Mouse (Mus musculus): ENCODE data around the gene Tbc1d21.
A peak's percentile ranks its signal among the peaks of the same experiment; 100 is the strongest.

Gene Tbc1d21

DNA sequence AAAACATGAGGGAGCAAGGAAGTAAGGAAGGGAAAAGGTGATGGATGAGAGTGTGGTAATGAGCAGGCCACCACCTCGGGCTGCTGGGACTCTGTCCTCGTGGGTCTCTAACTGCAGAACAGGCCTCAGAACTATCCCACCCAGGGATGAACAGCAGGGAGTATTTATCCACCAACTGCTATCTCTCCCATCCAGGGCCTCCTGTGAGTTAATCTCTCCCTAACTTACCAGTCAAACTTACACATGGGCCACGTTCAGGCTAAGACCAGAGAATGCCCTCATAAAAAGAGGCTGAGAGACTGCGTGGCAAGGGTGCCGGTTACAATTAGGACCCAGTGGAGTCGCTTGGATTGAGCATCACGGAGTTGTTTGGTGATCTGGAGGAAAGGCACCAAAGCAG is 24.3 kb downstream of the Tbc1d21 start:
- no peak for DNase-seq (ENCODE audit: low read depth, low spot score)

- DNase-seq (ENCODE audit: low read depth, low spot score) = no peak
These were observed 28.5 kb downstream of the Tbc1d21 start for GRCm38 (mm10) chr9:58341795-58342194.

- no peak for DNase-seq (ENCODE audit: low read depth, low spot score)
These were observed 33.5 kb downstream of the Tbc1d21 start for GRCm38 (mm10) chr9:58336650-58337281.

DNA sequence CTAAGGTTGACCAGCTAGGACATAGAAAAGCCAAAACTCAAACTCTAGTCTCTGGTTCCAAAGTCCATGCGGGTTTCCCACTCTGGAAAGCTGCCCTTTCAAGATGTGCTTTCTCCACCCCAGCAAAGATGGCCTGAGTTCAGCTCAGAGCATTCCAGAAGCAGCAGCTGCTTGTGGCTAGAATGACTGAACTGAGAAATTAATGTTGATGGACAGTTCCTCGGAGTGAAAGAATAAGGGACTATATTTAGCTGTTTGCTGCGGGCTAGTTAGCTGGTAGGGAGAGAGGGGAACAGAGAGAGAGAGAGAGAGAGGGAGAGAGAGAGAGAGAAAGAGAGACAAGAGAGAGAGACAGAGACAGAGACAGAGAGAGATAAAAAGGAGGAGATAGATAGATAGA is 39.0 kb downstream of the Tbc1d21 start:
- no peak for DNase-seq (ENCODE audit: low read depth, low spot score)

- peak; percentile 60 for DNase-seq (ENCODE audit: low read depth, low spot score)
These were observed 40.0 kb downstream of the Tbc1d21 start for GRCm38 (mm10) chr9:58330293-58330692.

GRCm38 (mm10) chr9:58327382-58327781 is 42.9 kb downstream of the Tbc1d21 start:
- no peak for DNase-seq (ENCODE audit: low read depth, low spot score)

DNA sequence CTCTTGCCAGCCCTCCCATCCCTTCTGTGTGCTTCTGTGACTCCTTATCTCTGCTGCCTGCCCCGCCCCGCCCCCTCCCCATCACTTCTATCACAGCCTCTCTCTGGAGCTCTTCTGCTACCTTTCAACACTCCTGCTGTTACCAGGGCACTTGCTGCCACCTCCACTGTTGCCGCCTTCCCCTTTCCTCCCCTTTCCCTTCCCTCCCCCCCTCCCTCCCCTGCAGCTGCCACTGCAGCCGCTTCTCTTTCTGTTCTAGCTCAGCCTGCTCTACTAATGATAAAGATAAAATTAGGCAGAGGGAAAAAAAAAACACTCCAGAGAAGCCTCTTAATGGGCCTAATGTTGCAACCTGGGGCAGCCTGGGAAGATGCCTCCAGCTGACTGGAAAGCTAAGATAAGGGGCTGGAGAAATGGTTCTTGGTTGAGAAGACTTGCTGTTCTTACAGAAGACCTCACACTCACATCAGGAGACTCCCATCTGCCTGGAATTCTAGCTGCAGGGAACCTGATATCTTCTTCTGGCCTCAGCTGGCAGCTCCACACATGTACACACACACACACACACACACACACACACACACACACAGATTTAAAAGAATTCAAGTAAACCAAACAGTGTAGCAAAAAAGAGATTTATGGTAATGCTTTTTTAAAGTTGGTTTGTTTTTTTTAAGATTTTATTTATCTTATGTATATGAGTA is 43.6 kb downstream of the Tbc1d21 start:
- DNase-seq (ENCODE audit: low read depth, low spot score) = no peak

DNA sequence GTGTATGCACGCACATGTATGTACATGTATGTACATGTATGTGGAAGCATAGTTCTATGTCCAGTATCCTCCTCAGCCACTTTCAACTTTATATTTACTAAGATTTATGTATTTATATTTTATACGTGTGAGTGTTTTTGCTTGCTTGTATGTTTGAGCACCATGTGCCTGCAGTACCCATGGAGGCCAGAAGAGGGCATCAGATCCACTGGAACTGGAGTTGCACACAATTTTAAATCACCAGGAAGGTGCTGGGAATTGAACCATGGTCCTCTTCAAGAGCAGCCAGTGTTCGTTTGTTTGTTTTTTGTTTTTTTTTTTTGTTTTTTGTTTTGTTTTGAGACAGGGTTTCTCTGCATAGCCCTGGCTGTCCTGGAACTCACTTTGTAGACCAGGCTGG is 48.6 kb downstream of the Tbc1d21 start:
- DNase-seq (ENCODE audit: low read depth, low spot score) = peak; percentile 55

DNA sequence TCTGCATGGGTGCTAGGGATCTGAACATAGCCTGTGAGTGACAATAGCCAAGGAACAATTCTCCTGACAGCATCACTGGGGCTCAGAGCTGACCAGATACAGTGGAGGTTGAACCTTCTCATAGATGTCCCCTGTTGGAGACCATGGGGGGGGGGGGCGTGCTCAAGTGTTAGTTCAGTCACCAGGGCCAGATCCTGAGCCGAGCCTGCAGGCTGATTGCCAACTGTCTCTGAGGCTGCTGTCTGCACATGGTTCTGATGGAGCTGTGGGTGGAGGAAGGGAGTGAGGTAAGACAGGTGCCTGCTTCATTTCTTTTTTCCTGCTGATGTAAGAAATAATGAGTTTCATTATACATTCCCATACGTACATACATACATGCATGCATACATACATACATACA is 51.9 kb downstream of the Tbc1d21 start:
- DNase-seq (ENCODE audit: low read depth, low spot score) = no peak

DNA sequence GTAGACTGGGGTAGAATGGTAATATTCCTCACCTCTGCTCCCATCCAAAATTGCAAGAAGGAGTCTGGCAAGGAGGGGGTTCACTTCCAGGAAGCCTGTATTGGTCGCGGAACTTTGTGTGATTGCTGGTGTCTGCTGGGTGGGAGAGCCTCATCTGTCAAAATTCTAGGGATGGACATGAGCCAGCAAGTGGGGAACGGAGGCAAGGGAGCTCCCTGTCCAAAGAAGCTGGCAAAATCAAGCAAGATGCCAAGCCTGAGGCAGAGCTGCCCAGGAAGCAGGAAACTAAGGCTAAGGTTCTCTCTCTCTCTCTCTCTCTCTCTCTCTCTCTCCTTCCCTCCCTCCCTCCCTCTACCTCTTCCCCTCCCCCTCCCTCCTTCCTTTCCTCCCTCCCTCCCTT is 52.9 kb downstream of the Tbc1d21 start:
- DNase-seq (ENCODE audit: low read depth, low spot score) = no peak

GRCm38 (mm10) chr9:58316784-58317183 is 53.5 kb downstream of the Tbc1d21 start:
- no peak for DNase-seq (ENCODE audit: low read depth, low spot score)

DNA sequence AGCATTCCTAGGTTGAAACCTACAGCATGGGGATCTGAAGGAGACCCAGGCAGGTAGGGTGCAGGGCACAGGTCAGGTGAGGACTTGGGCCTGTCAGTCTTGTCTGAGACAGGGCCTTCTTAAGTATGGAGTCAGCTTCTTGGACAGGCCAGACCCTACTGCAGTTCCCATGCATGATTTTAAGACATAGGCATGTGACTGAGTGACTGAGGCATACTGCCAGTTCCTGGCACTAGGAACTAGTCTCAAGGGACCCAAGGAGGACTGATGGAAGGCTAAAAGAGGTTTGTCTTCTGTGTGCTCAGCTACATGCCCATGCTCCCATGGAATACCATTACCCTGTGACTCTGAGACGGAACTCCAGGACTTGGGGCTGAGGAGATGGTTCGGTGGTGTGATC is 54.4 kb downstream of the Tbc1d21 start:
- DNase-seq (ENCODE audit: low read depth, low spot score) = no peak

GRCm38 (mm10) chr9:58314682-58315360 is 55.4 kb downstream of the Tbc1d21 start:
- DNase-seq (ENCODE audit: low read depth, low spot score) = no peak

- DNase-seq (ENCODE audit: low read depth, low spot score) = peak; percentile 68
These were observed 57.3 kb downstream of the Tbc1d21 start, which contains the start of gene Loxl1 for GRCm38 (mm10) chr9:58312944-58313359. Loxl1 (minus strand) TSS chr9:58313186.

GRCm38 (mm10) chr9:58312196-58312943 is 57.9 kb downstream of the Tbc1d21 start:
- peak; percentile 70 for DNase-seq (ENCODE audit: low read depth, low spot score)

DNA sequence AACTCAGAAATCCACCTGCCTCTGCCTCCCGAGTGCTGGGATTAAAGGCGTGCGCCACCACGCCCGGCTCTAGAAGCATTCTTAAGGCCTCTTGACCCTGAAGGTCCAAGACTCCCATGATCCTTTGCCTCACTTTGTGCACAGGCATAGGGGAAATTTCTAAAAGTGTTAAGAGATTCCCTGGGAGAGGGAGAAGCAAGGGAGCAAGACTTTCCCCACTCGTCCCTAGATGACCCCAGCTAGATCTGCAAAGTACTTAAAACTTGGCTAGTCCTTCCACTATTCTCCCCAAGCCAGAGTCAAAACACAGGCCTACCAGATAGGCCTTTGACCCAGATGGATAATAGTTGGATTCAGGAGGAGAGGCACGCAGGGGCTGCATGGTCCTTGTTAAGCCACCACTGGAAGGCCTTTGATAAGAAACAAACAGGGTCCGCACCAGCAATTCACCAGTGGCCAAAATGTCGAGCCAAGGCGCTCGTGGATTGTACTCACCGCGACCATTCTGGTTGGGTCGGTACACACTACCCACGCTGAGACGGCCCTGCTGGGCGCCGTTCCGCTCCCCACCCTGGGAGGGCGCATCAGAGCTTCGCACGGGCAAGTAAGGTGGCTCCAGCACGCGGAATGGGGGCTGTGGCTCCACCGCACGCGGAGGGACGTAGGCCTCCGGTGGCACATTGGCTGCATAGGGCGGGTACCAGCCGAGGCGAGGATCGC is 58.9 kb downstream of the Tbc1d21 start:
- DNase-seq (ENCODE audit: low read depth, low spot score) = peak; percentile 86

DNA sequence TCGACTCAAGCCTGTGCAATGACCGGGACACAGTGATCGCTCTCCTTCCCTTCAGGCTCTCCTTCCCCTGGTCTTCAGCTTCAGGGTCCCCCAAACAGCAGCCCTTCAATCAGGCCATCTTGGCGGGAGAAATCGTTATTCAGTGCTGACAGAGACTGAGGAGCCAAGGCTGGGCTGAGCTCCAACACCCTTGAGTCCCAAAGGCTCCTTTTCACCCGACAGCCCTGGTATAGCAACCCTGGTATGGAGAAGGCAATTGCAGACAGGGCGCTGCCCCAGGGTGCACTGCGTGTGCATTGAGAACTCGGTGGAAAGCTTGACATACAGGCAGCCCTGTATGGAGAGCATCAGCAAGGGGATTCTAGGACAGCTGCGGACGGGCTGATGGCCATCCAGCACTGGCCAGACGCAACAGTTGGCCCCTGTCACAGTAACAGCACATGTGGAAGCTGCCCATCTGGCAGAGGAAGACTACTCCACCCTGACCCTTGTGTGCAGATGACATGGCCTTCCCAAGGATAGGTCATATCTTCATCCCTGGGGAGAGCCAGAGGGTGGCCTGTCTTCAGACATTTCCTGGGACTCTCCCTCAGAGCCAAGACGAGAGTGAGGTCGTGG is 60.1 kb downstream of the Tbc1d21 start:
- no peak for DNase-seq (ENCODE audit: low read depth, low spot score)

Data from ZHBTc4 (cell line).